In the genomic region with DNA sequence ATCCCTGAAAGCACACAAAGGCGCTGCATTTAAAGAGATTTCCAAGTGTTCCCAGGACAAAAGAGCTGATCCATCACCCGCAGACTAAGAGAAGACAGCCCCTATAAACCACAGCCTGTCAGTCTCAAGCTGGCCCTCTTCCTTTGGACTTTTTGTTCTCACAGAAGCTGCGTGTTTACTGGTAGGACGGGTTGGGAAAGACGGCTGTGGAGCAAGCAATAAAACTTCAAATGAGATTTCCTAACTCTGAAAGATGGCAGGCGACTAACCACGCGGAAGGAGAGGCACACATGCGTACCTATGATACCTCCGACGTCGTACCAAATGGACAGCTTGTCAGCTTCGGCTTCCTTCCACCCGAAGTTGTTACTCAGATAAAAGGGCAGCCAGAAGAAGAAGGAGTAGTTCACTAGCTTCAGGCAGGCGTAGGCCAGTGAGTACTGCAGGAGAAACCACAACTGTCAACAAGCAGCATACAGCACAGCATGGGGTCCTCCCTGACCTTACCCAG, we compare ENCODE assay signal across 12 mouse cellular contexts. TPM values are rescaled to one million over a fixed set of nuclear protein-coding genes. Genes with fewer than 3 reads are reported as not detected.
DNase-seq lines count a peak whose midpoint lies in the region; ATAC-seq and TF ChIP-seq lines count a peak whose summit lies in the region.
"Had no signal": no experiment of that assay in that cellular context is flagged by ENCODE, and none has a peak within 500 bp of the region (broad histone marks: within the 10 kb centered on the region; RNA-seq: fewer than 3 reads in every experiment).

No protein-coding gene starts in this region.

- TF ChIP-seq CTCF in liver, postnatal 0 days (IDR thresholded peaks at IDR 0.05; ENCODE audit: low read depth), result no peak
- no peak for TF ChIP-seq CTCF in midbrain, postnatal 0 days (IDR thresholded peaks at IDR 0.05)

- H3K4me2 ChIP-seq in liver, postnatal 0 days (ENCODE audit: low read depth, low read length), result no peak overlapping the region
- no peak overlapping the region for H3K4me2 ChIP-seq in hindbrain, embryonic 12.5 days (replicated peaks)
- no peak overlapping the region for H3K4me2 ChIP-seq in midbrain, postnatal 0 days (ENCODE audit: low read depth, low read length, poor library complexity, severe bottlenecking)
- H3K4me2 ChIP-seq: intestine, embryonic 15.5 days had no signal

- no peaks in the 10 kb centered on the region for H3K9me3 ChIP-seq in liver, postnatal 0 days (ENCODE audit: low read length)
- H3K9me3 ChIP-seq in hindbrain, embryonic 12.5 days (replicated peaks), result no peaks in the 10 kb centered on the region
- no peaks in the 10 kb centered on the region for H3K9me3 ChIP-seq in midbrain, postnatal 0 days (ENCODE audit: low read length)
- H3K9me3 ChIP-seq: intestine, embryonic 15.5 days had no signal

- H3K9ac ChIP-seq in liver, postnatal 0 days (replicated peaks), result no peak overlapping the region
- H3K9ac ChIP-seq in hindbrain, embryonic 12.5 days, result peak overlapping the region; percentile 2; the same call in 1 of the 2 replicates
- H3K9ac ChIP-seq in midbrain, postnatal 0 days (replicated peaks; ENCODE audit: low read length, poor library complexity, severe bottlenecking), result no peak overlapping the region
- H3K9ac ChIP-seq: intestine, embryonic 15.5 days had no signal

- no peak for ATAC-seq in liver, postnatal 0 days
- 0 out of 2 replicates have a peak, but pooled peaks have one; percentile 32 for ATAC-seq in hindbrain, embryonic 12.5 days (ENCODE audit: low FRiP score)
- ATAC-seq in midbrain, postnatal 0 days (ENCODE audit: low FRiP score), result no peak
- ATAC-seq: intestine, embryonic 15.5 days had no signal

- no peaks in the 10 kb centered on the region for H3K27me3 ChIP-seq in liver, postnatal 0 days (ENCODE audit: insufficient read depth, low read length)
- no peaks in the 10 kb centered on the region for H3K27me3 ChIP-seq in hindbrain, embryonic 12.5 days
- H3K27me3 ChIP-seq in midbrain, postnatal 0 days (ENCODE audit: insufficient read depth, low read length), result no peaks in the 10 kb centered on the region
- H3K27me3 ChIP-seq: intestine, embryonic 15.5 days had no signal

- H3K27ac ChIP-seq in liver, postnatal 0 days (ENCODE audit: low read depth), result no peak overlapping the region
- H3K27ac ChIP-seq in hindbrain, embryonic 12.5 days, result peak overlapping the region; percentile 86
- H3K27ac ChIP-seq in midbrain, postnatal 0 days (ENCODE audit: low read depth, low read length), result peak overlapping the region; percentile 32; the same call in 1 of the 2 replicates
- H3K27ac ChIP-seq: intestine, embryonic 15.5 days had no signal

- DNase-seq in liver, postnatal 0 days, result no peak
- DNase-seq in liver, result no peak
- DNase-seq in embryo, embryonic 10.5 days (ENCODE audit: low spot score), result peak; percentile 85
- DNase-seq in midbrain, postnatal 0 days (ENCODE audit: low spot score), result peak; percentile 44
- no peak for DNase-seq in spleen, postnatal 14 days (ENCODE audit: low spot score in 2 of 2)
- no peak for DNase-seq in spleen, postnatal 10 days (ENCODE audit: low spot score in 2 of 2)
- no peak for DNase-seq in layer of hippocampus, adult 9-10 months (ENCODE audit: low spot score)
- DNase-seq: adrenal gland, postnatal 25 days; B cell, adult 2 months had no signal

- no peak overlapping the region for H3K4me3 ChIP-seq in liver, postnatal 0 days (ENCODE audit: low read depth, low read length)
- H3K4me3 ChIP-seq in hindbrain, embryonic 12.5 days, result no peak overlapping the region
- H3K4me3 ChIP-seq in midbrain, postnatal 0 days (ENCODE audit: low read depth, low read length), result no peak overlapping the region
- H3K4me3 ChIP-seq: intestine, embryonic 15.5 days had no signal

- H3K36me3 ChIP-seq in liver, postnatal 0 days (replicated peaks; ENCODE audit: insufficient read depth, low read length), result peaks cover 24% of the 10 kb centered on the region
- peaks cover 47% of the 10 kb centered on the region for H3K36me3 ChIP-seq in hindbrain, embryonic 12.5 days
- H3K36me3 ChIP-seq in midbrain, postnatal 0 days (ENCODE audit: insufficient read depth, low read length), result peaks cover 27% of the 10 kb centered on the region

- H3K4me1 ChIP-seq in liver, postnatal 0 days (ENCODE audit: insufficient read depth), result no peaks in the 10 kb centered on the region
- peaks cover 44% of the 10 kb centered on the region for H3K4me1 ChIP-seq in hindbrain, embryonic 12.5 days
- no peaks in the 10 kb centered on the region for H3K4me1 ChIP-seq in midbrain, postnatal 0 days (ENCODE audit: insufficient read depth, low read length)
- H3K4me1 ChIP-seq: intestine, embryonic 15.5 days had no signal

- 0 out of 2 replicates have a peak, but pooled peaks have one; percentile 28 for TF ChIP-seq EP300 in liver, postnatal 0 days (IDR thresholded peaks at IDR 0.05; ENCODE audit: low read depth)

- 38% methylated on average over 15 of the region's 15 CpGs for WGBS in liver, postnatal 0 days (ENCODE audit: insufficient replicate concordance)
- WGBS in hindbrain, embryonic 12.5 days, result 14% methylated on average over 15 of the region's 15 CpGs
- 19% methylated on average over 15 of the region's 15 CpGs for WGBS in midbrain, postnatal 0 days

RNA-seq across cellular contexts. Expression of gene Slc37a3, which starts 30.4 kb away (rescaled TPM):
- 13.9 and 16.0 TPM in 2 replicates for polyA plus RNA-seq in liver, postnatal 0 days (2015; fragmentation: Nextera tagmentation; extraction: Ambion mirVana)
- 56.5 and 59.0 TPM in 2 replicates for polyA plus RNA-seq in hindbrain, embryonic 12.5 days (2016; fragmentation: Nextera tagmentation; extraction: Ambion mirVana)
- total RNA-seq in midbrain, postnatal 0 days (2014; rRNA removed), result 38.1 and 46.8 TPM in 2 replicates
- polyA plus RNA-seq in midbrain, postnatal 0 days (2015; fragmentation: Nextera tagmentation; extraction: Ambion mirVana), result 54.6 and 55.4 TPM in 2 replicates

RNA-seq across cellular contexts. Expression of gene Rab19, which starts 33.9 kb away (rescaled TPM):
- polyA plus RNA-seq in liver, postnatal 0 days (2015; fragmentation: Nextera tagmentation; extraction: Ambion mirVana), result 0.95 and 1.1 TPM in 2 replicates
- polyA plus RNA-seq in hindbrain, embryonic 12.5 days (2016; fragmentation: Nextera tagmentation; extraction: Ambion mirVana), result 0.52 and 0.66 TPM in 2 replicates
- total RNA-seq in midbrain, postnatal 0 days (2014; rRNA removed), result 0.24 TPM in 1 of 2 replicates, not detected in the other
- polyA plus RNA-seq in midbrain, postnatal 0 days (2015; fragmentation: Nextera tagmentation; extraction: Ambion mirVana), result 0.25 TPM in 1 of 2 replicates, not detected in the other
- polyA plus RNA-seq: cortical plate, adult 2 months had no signal

Comparison
In these comparisons a context has a peak if more than half of its experiments do, and no peak if none do; other contexts are left out.
1. DNase-seq: peak in embryo, embryonic 10.5 days (single experiment) and midbrain, postnatal 0 days (single experiment); none in liver, postnatal 0 days (single experiment), liver (single experiment), spleen, postnatal 14 days (0 of 2), spleen, postnatal 10 days (0 of 2) and layer of hippocampus, adult 9-10 months (single experiment).